Mouse (Mus musculus) intestine, postnatal 0 days (tissue): Measurements from ENCODE around the gene H2-D1. TPM values are rescaled to one million over a fixed set of nuclear protein-coding genes. Genes with fewer than 3 reads are reported as not detected.
"Not testable (repeated sequence)": the region's sequence is repeated elsewhere in the genome, so short reads cannot be mapped to it uniquely, and the experiment has no call there.

Source experiments
- ATAC-seq: fragments of 200-750 bp; cut with Nextera tagmentation; 2 replicates; pipeline ENCODE4 v1.8.0; 2017; ENCODE audit warnings: mild to moderate bottlenecking, moderate TSS enrichment, moderate library complexity
- H3K27ac ChIP-seq: fragments of 300-500 bp; sonication (generic); 2 replicates; pipeline ENCODE4 v1.5.1; 2014; ENCODE audit warnings: mild to moderate bottlenecking, low read depth, low read length, moderate library complexity
- H3K27me3 ChIP-seq: fragments of 300-500 bp; sonication (generic); replicated peaks from 2 replicates; pipeline ENCODE4 v1.6.1; 2014; ENCODE audit warnings: low read length, mixed read lengths; ENCODE audit not compliant: control insufficient read depth, insufficient read depth
- H3K36me3 ChIP-seq: fragments of 300-500 bp; sonication (generic); 2 replicates; pipeline ENCODE4 v1.6.1; 2014; ENCODE audit warnings: mild to moderate bottlenecking, moderate library complexity; ENCODE audit not compliant: control insufficient read depth, insufficient read depth
- H3K4me1 ChIP-seq: fragments of 300-500 bp; sonication (generic); replicated peaks from 2 replicates; pipeline ENCODE4 v1.6.1; 2014; ENCODE audit warnings: antibody characterized with exemption, low read length, mixed read lengths; ENCODE audit not compliant: control insufficient read depth, insufficient read depth
- H3K4me2 ChIP-seq: fragments of 300-500 bp; sonication (generic); replicated peaks from 2 replicates; pipeline ENCODE4 v1.6.1; 2014; ENCODE audit warnings: low read depth, mild to moderate bottlenecking, moderate library complexity
- H3K4me3 ChIP-seq: fragments of 300-500 bp; sonication (generic); 2 replicates; pipeline ENCODE4 v1.5.1; 2014; ENCODE audit warnings: low read depth, low read length
- H3K9ac ChIP-seq: fragments of 300-500 bp; sonication (generic); 2 replicates; pipeline ENCODE4 v1.6.1; 2014; ENCODE audit warnings: mild to moderate bottlenecking, low read depth, low read length
- H3K9me3 ChIP-seq: fragments of 300-500 bp; sonication (generic); 2 replicates; pipeline ENCODE4 v1.6.1; 2016; ENCODE audit warnings: mixed run types; ENCODE audit not compliant: control insufficient read depth
- CTCF ChIP-seq: sonication (generic); IDR thresholded peaks from 2 replicates; pipeline ENCODE4 v1.5.1; 2016; ENCODE audit warnings: low read depth, mild to moderate bottlenecking, control low read depth, antibody characterized with exemption, moderate library complexity
- WGBS: fragments of 180-500 bp; shearing (Covaris S2); extraction: QIAGEN DNeasy Blood & Tissue Kit; methylation state at CpG from one replicate; pipeline ENCODE4 v1.1.7; 2014; 5-methylcytosine and 5-hydroxymethylcytosine counted together
- polyA plus RNA-seq: library from polyadenylated mRNA; unstranded; fragments of >200 nt; fragmentation: Nextera tagmentation; extraction: Ambion mirVana; gene quantifications from 2 replicates; pipeline ENCODE4 v1.2.1, GENCODE M21; 2015

The H2-D1 gene
- polyA plus RNA-seq, 1 experiment from 2014 or later, result 681 TPM

DNA sequence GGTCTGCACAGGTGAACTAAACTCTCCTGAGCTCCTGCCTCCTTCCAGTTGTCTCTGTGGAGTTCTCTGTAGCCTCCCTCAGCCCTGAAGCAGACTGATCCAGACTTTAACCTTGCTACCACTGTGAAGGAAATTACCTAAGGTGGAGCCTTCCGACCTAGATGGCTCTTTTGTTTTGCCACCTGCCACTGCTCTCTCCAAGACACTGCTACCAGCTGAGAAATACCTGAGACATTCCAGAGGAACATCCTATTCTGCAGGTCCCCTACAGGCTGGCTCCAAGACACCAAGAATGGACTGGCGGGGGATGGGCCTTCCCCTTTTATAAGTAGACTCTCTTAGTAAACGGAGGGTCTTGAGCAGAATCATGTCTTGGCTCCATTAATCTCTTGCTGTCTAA is 17.7 kb downstream of the H2-D1 start:
- Histone ChIP-seq H3K4me2 (no peak overlapping the region), H3K4me1 (no peaks in the 10 kb centered on the region), H3K9me3 (no peaks in the 10 kb centered on the region), H3K36me3 (no peaks in the 10 kb centered on the region), H3K27me3 (0 out of 2 replicates have a peak, but pooled peaks cover 9% of the 10 kb centered on the region), H3K4me3 (no peak overlapping the region), H3K27ac (no peak overlapping the region), H3K9ac (no peak overlapping the region)
- 68% methylated on average over 3 of the region's 3 CpGs for WGBS
- no peak for ATAC-seq
- TF ChIP-seq CTCF, result no peak

DNA sequence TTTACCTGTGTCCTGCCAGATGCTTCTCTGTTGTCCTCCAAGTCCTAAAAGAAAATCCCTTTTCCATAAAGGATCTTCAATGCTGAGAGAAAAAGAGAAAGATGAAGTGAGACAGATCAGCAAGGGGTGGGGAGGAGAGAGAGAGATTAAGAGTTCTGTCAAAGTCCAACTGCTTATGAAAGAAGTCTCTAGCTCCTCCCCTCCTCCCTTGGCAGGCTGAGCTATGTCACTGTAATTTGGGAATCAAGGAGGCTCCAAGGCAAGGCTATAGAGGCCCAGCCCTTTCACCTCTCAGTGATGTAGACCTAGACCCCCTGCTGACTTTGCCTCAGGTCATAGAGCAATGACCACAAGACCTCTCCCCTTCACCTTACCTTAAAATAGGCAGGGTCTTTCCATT is 22.9 kb downstream of the H2-D1 start:
- no peak for ATAC-seq
- Histone ChIP-seq H3K4me2 (no peak overlapping the region), H3K9ac (no peak overlapping the region), H3K27ac (no peak overlapping the region), H3K4me1 (no peaks in the 10 kb centered on the region), H3K4me3 (no peak overlapping the region), H3K36me3 (no peaks in the 10 kb centered on the region), H3K9me3 (no peaks in the 10 kb centered on the region), H3K27me3 (0 out of 2 replicates have a peak, but pooled peaks cover 3% of the 10 kb centered on the region)
- TF ChIP-seq CTCF, result no peak

DNA sequence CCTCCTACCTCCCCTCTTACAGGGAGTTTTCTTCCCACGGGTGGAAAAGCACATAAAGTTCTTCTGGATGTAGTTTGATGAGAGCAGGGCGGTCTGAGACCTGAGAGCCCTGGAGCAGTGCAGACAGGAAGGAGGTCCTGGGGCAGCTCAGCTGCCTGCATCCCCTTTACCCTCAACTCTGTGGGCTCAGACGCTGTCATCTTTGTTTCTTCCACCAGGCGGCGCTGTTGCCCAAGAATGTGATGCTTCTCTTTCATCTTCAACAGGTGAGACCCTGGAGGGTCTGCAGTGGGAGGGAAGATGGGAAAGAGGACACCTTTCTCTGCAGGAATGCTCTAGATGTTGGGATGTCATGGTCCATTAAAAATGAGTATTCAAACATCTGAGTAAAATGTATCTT is 33.3 kb downstream of the H2-D1 start:
- H3K36me3 ChIP-seq, H3K27me3 ChIP-seq, H3K4me1 ChIP-seq, H3K4me3 ChIP-seq, H3K27ac ChIP-seq, H3K9me3 ChIP-seq, ATAC-seq, H3K9ac ChIP-seq, H3K4me2 ChIP-seq: not testable (repeated sequence)
- whole genome bisulfite sequencing, result 2% methylated on average over 5 of the region's 5 CpGs
- peak; percentile 83 for TF ChIP-seq CTCF

DNA sequence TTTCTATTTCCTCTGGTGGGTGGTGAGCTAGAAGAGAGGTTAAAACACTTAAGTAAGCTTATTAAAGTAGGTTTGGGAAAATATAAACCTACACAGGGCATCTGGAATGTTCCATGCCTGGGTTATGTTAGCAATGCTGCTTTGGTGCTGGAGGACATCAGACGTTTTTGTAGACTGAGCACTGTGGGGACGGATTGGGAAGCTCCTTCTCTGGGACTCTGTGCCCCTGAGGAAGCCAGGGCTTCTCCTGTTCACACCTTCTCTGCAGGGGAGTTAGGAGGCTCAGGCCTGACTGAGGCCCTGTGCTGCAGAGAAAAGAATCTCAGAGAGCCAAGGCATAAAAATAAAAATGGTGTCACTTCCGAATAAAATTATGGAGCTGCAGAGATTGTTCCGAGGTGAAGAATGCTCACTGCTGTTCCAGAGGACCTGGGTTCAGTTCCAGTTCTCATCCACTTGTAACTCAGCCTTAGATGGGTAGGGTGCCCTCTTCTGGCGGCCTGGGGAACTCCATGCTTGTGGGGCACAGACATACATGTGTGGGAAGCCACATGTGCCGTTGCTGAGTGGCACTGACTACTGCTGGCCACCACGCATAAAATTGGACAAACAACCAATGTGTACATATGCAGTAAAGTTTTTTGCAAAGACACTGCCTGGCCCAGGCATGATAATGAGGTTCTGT is 37.9 kb downstream of the H2-D1 start:
- not testable (repeated sequence) for H3K4me2 ChIP-seq, ATAC-seq, H3K4me3 ChIP-seq, H3K9ac ChIP-seq, H3K27ac ChIP-seq, H3K36me3 ChIP-seq, H3K4me1 ChIP-seq, H3K9me3 ChIP-seq, H3K27me3 ChIP-seq
- WGBS, result 88% methylated on average over 7 of the region's 7 CpGs
- peak; percentile 29; the same call in 1 of the 2 replicates for TF ChIP-seq CTCF

DNA sequence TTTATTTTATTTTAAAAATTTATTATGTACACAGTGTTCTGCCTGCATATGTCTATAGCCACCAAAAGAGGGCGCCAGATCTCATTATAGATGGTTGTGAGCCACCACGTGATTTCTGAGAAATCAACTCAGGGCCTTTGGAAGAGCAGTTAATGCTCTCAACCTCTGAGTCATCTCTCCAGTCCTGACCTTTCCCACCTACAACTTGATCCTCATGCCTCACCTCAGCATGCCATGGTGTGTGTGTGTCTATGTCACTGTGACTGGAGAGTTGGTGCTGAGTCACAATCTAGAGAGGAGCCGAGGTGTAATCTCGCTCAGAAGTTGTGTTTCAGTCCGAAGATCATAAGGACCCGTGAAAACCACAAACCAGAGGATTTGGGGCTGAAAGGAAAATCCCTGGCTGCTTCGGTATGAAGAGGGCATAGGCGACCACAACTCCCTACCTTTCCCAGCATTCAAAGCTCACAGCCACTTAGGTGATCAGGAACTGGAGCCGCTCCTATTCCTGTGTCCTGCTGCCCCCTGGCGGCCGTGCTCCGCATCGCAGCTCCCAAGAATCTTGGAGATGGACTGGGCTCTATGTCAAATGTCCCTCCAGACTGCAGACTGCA is 39.2 kb downstream of the H2-D1 start:
- 24% methylated on average over 13 of the region's 13 CpGs for WGBS
- no peaks in the 10 kb centered on the region for H3K4me1 ChIP-seq
- no peaks in the 10 kb centered on the region for H3K36me3 ChIP-seq
- no peaks in the 10 kb centered on the region for H3K9me3 ChIP-seq
- peak overlapping the region; percentile 71 for H3K27ac ChIP-seq
- H3K4me3 ChIP-seq, result no peak overlapping the region
- H3K4me2 ChIP-seq, result peak overlapping the region; percentile 21; the same call in 1 of the 2 replicates
- no peak overlapping the region for H3K9ac ChIP-seq
- peak; percentile 85 for ATAC-seq
- peak; percentile 92 for TF ChIP-seq CTCF
- no peaks in the 10 kb centered on the region for H3K27me3 ChIP-seq

DNA sequence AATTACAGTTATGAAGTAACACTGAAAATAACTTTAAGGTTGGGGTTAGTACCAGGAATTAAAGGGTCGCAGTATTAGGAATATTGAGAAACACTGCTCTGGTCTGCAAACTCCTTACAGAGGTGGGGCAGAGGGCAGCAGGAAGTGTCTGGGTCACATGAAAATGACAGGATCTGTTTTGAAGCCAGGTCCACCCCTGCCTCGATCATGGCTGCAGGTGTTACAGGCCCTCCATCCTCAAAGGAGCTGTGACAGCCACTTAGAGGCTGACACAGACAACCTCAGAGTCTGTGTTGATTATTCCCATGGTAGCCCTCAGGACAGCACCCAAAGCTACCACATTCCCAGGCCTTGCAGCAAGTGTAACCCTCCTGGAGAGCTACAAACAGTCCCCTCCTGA is 40.7 kb downstream of the H2-D1 start:
- TF ChIP-seq CTCF, result no peak
- WGBS, result 78% methylated on average over 2 of the region's 2 CpGs
- H3K9ac ChIP-seq, result no peak overlapping the region
- no peaks in the 10 kb centered on the region for H3K27me3 ChIP-seq
- H3K27ac ChIP-seq, result no peak overlapping the region
- H3K9me3 ChIP-seq, result no peaks in the 10 kb centered on the region
- no peak overlapping the region for H3K4me3 ChIP-seq
- H3K36me3 ChIP-seq, result no peaks in the 10 kb centered on the region
- ATAC-seq, result no peak
- H3K4me2 ChIP-seq, result no peak overlapping the region
- H3K4me1 ChIP-seq, result no peaks in the 10 kb centered on the region
